Mouse (Mus musculus) liver, postnatal 0 days (tissue): ENCODE results near the gene Gm37240.

Experiments used
- CTCF ChIP-seq: sonication (generic); IDR thresholded peaks from 2 replicates; pipeline ENCODE4 v1.5.1; 2016; ENCODE audit warnings: antibody characterized with exemption, low read depth
- EP300 ChIP-seq: IDR thresholded peaks from 2 replicates; pipeline ENCODE4 v1.6.1; 2016; ENCODE audit warnings: antibody characterized with exemption, low read depth, mild to moderate bottlenecking

DNA sequence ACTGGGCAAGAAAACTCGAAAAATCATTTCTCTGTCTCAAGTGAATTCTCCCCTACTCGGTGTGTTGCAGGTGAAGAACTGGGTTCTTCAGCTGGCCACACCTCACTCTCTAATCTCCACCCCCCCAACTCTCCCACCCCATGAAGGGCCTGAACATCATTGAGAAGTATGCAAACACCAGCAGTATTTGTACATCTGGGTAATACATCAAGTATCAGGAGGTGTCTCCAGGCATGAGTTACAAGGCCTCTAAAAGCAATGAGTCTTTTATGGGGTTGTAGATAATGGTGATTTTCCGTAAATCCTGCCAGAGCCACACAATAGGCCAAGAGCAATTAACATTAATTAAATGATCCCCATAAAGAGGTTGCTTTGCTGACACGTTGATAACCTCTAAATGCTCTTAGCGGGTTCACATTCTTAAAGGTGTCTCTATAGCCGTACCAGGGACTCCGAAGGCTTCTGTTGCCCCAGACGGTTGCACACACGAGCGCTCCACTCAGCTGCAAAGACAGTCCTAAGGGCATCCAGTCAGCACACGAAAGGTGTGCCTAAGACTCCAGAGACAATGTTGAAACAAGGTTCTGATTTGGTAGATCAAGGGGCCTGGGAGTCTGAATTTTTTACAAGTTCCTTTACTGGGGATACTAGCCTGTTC lies 370.4 kb downstream of the Gm37240 start:
- TF ChIP-seq CTCF (no peak), EP300 (no peak)
